Mouse (Mus musculus) testis, adult 2 months (tissue): ENCODE measurements around the gene Gm17190. TPM values are rescaled to one million over a fixed set of nuclear protein-coding genes. Genes with fewer than 3 reads are reported as not detected.
"Not testable (repeated sequence)": the region's sequence is repeated elsewhere in the genome, so short reads cannot be mapped to it uniquely, and the experiment has no call there.

Source experiments
- H3K27ac ChIP-seq: fragments of 200-500 bp; 2 replicates; pipeline ENCODE4 v1.5.1; 2012; ENCODE audit warnings: low read depth, low read length; ENCODE audit not compliant: control insufficient read depth, insufficient read depth
- H3K27me3 ChIP-seq: fragments of 200-500 bp; 2 replicates; pipeline ENCODE4 v1.6.1; 2012; ENCODE audit warnings: mild to moderate bottlenecking, low read length, moderate library complexity; ENCODE audit not compliant: control insufficient read depth, insufficient read depth
- H3K36me3 ChIP-seq: fragments of 200-500 bp; 2 replicates; pipeline ENCODE4 v1.6.1; 2012; ENCODE audit warnings: mild to moderate bottlenecking, low read length; ENCODE audit not compliant: control insufficient read depth, insufficient read depth
- H3K4me1 ChIP-seq: fragments of 200-500 bp; 2 replicates; pipeline ENCODE4 v1.6.1; 2012; ENCODE audit warnings: low read length; ENCODE audit not compliant: control insufficient read depth, insufficient read depth
- H3K4me3 ChIP-seq: fragments of 200-500 bp; 2 replicates; pipeline ENCODE4 v1.5.1; 2012; ENCODE audit warnings: low read depth, mild to moderate bottlenecking, low read length, moderate library complexity, mixed read lengths; ENCODE audit not compliant: control insufficient read depth
- CTCF ChIP-seq: fragments of 200-500 bp; IDR thresholded peaks from 2 replicates; pipeline ENCODE4 v1.5.1; 2012; ENCODE audit warnings: low read depth, mild to moderate bottlenecking, inconsistent platforms, low read length, moderate library complexity; ENCODE audit not compliant: control insufficient read depth, insufficient read depth, insufficient replicate concordance
- POLR2A ChIP-seq: fragments of 200-500 bp; IDR thresholded peaks from 2 replicates; pipeline ENCODE4 v1.6.1; 2012; ENCODE audit warnings: low read depth, mild to moderate bottlenecking, inconsistent platforms, low read length, moderate library complexity; ENCODE audit not compliant: control insufficient read depth
- polyA plus RNA-seq: library from polyadenylated mRNA; depleted of rRNA; stranded (reverse); fragments of >200 nt; gene quantifications from 2 replicates; pipeline ENCODE4 v1.2.3, GENCODE M21; 2012; rRNA removed

Gm17190 gene
- not detected in 2 replicates for polyA plus RNA-seq

DNA sequence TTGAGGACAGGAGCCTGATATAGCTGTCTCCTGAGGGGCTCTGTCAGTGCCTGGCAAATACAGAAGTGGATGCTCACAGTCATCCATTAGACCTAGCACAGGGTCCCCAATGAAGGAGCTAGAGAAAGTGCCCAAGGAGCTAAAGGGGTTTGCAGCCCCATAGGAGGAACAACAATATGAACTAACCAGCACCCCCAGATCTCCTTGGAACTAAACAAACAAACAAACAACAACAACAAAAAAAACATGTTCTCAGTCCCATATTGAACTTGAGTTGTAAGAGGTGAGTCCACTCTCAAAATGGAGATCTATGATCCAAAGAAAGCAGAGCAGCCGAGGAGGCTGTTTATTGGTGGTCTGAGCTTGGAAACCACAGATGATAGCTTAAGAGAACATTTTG, at the start of gene Gm17190:
TSS of gene Gm17190 (plus strand) at position 301 of the 400 bp plus-strand sequence.
- not testable (repeated sequence) for H3K36me3 ChIP-seq, H3K4me1 ChIP-seq, H3K27ac ChIP-seq, H3K27me3 ChIP-seq, H3K4me3 ChIP-seq

DNA sequence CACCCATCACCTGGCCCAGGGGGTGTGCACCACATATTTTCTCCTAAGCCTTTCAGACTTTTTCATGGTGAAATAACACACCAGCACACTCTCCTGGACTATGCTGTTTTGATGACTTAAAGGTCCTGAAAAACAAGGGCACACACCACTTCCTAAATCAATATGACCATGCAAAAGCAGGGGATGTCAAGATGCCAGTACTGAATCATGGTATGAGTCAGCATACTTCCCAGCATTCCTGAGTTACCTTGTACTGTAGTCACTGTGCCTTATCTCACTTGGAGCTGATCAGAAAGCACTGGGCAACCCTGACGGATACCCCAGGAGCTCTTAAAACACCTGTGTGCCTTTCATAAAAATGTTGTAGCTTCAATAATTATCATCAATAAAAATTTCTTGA, 42.3 kb upstream of the Gm17190 start:
- no peak for TF ChIP-seq CTCF
- TF ChIP-seq POLR2A, result no peak
- H3K27me3 ChIP-seq, result no peaks in the 10 kb centered on the region
- no peaks in the 10 kb centered on the region for H3K4me1 ChIP-seq
- no peaks in the 10 kb centered on the region for H3K36me3 ChIP-seq
- no peak overlapping the region for H3K27ac ChIP-seq
- no peak overlapping the region for H3K4me3 ChIP-seq

DNA sequence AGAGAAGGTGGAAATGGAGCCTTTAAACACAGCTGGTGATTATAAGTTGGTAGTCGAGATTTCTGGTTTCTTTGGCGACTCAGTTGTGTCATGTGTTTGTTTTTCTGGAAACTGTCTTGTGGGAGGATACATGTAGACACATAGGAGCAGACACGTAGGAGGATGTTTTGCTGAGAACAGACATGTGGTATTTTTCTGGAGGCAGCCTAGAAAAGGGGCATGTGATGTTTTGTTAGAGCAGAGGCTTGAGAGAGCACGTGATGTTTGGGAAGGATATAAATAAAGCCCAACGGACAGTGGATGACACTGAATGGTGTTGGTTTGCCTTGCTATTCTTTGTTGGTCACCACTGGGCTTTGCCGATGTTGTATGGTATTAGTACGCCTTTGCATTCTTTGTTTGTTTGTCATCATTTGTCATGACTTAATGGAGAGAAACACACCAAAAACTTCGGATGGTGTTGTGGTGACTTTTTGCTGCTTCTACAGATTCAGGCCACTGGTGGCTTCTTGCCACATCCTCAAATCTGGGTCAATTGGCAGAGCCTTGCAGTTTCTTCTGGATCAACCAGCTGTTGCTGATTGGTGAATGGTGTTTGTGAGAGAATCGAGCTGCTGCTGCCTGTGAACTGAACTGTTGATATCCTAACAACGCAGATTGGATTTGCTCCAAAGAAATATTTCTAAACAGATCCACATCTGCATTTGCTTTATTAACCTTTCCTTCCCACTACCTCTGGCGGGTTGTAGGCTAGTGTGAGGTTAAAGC, 41.4 kb upstream of the Gm17190 start:
- H3K27me3 ChIP-seq, result no peaks in the 10 kb centered on the region
- no peaks in the 10 kb centered on the region for H3K4me1 ChIP-seq
- no peak overlapping the region for H3K4me3 ChIP-seq
- TF ChIP-seq POLR2A (no peak), CTCF (no peak)
- H3K36me3 ChIP-seq, result no peaks in the 10 kb centered on the region
- H3K27ac ChIP-seq, result no peak overlapping the region

DNA sequence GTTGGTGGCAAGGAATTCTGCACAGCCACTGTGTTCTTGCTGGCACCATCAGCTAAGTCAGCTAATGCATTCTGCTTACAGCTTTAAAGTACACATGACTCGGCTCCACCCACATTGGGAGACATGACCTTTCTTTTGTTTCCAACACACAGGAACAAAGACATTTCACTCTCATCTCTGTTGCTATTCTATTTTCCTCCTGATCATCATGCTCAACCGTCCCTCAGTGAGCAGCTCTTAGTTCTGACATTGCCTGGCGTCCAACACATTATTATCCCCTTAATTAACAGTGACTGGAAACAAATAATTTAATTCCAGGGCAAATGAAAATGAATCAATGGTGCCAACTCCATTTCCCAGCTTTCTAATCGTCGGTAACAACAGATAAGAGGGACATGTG, 36.5 kb upstream of the Gm17190 start:
- H3K4me3 ChIP-seq, result no peak overlapping the region
- no peaks in the 10 kb centered on the region for H3K27me3 ChIP-seq
- TF ChIP-seq CTCF, result no peak
- TF ChIP-seq POLR2A, result no peak
- H3K27ac ChIP-seq, result no peak overlapping the region
- H3K4me1 ChIP-seq, result no peaks in the 10 kb centered on the region
- H3K36me3 ChIP-seq, result no peaks in the 10 kb centered on the region

DNA sequence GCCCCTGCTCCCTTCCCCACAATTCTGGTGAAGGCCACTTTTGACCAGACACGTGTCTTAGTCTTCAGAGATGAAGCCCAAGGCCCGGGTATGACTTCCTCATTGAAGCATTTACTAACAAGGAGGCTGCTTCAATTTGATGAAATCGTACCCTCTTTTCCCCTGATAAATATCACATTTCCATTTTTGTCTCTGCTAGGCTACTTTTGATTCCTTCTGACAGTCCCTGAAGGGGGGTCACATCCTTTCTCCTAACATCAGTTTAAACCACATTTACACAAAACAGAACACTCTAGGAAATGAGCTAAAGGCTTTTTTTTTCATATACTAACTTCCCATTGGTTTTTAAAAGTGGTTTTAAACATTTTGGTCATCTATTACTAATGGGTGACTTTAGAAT, 29.1 kb upstream of the Gm17190 start:
- no peaks in the 10 kb centered on the region for H3K36me3 ChIP-seq
- no peaks in the 10 kb centered on the region for H3K4me1 ChIP-seq
- H3K27me3 ChIP-seq, result no peaks in the 10 kb centered on the region
- no peak overlapping the region for H3K27ac ChIP-seq
- H3K4me3 ChIP-seq, result no peak overlapping the region
- TF ChIP-seq POLR2A (no peak), CTCF (no peak)

DNA sequence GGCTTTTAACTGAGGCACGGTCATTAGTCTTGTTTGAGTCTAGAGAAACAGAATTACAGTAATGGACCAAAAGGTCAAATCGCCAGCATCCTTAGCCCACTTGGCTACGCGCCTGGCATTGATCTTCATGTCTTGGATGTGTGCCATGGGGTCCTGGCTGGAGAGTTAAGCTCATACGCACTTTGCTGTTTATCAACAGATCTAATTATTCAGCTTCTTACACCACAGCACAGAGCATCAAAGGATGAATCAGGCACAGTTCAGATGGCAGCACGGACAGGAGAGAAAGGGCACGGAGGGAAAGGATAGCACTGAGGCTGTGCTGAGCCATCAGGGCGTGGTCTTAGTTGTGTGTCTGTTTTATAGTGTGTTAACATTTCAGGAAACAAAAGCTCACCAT, 8.3 kb upstream of the Gm17190 start:
- Histone ChIP-seq H3K36me3 (no peaks in the 10 kb centered on the region), H3K4me1 (no peaks in the 10 kb centered on the region), H3K27me3 (no peaks in the 10 kb centered on the region), H3K4me3 (no peak overlapping the region), H3K27ac (no peak overlapping the region)
- TF ChIP-seq POLR2A, result no peak
- no peak for TF ChIP-seq CTCF

DNA sequence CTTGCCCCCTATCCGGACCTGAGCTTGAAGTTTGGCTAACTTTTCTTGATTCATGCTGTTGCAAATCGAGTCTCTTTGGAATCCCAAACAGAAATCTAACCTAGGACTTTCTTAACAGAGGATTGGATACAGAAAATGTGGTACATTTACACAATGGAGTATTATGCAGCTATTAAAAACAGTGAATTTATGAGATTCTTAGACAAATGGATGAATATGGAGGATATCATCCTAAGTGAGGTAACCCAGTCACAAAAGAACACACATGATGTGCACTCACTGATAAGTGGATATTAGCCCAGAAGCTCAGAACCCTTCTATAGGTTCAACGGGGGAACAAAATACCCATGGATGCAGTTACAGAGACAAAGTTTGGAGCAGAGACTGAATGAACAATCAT, 578 bp upstream of the Gm17190 start, which contains the start of gene Gm20075:
TSS of gene Gm20075 (minus strand) at position 101 of the 400 bp plus-strand sequence.
- H3K4me3 ChIP-seq, H3K27ac ChIP-seq, H3K27me3 ChIP-seq, H3K4me1 ChIP-seq, H3K36me3 ChIP-seq: not testable (repeated sequence)
